11 mouse cellular contexts compared by ENCODE assay signal in the genomic region with DNA sequence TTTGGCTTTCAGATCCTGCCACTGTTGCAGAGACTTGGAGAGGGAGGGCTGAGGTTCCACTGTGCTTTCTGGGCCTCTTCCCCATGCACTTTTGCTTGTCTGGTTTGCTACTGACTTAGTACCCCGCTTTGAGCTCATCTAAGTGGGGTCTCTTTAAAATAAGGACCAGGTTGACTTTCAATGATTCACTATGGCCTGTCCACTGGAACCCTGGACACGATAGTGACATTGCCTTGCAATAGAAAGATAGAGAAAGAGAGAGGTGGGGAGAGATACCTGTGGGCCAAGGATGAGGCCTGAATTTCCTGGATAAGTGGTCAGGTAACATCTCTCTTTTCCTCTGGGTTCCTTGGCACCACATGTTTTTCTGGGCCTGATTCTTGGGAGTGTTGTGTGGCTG. TPM values are rescaled to one million over a fixed set of nuclear protein-coding genes. Genes with fewer than 3 reads are reported as not detected.
DNase-seq lines count a peak whose midpoint lies in the region; ATAC-seq and TF ChIP-seq lines count a peak whose summit lies in the region.
"Had no signal": no experiment of that assay in that cellular context is flagged by ENCODE, and none has a peak within 500 bp of the region (broad histone marks: within the 10 kb centered on the region; RNA-seq: fewer than 3 reads in every experiment).

No protein-coding gene starts in this region.

- no peaks in the 10 kb centered on the region for H3K27me3 ChIP-seq in heart, embryonic 12.5 days (replicated peaks)
- no peaks in the 10 kb centered on the region for H3K27me3 ChIP-seq in forebrain, embryonic 16.5 days (replicated peaks; ENCODE audit: control insufficient read depth, insufficient read depth, low read length)
- no peaks in the 10 kb centered on the region for H3K27me3 ChIP-seq in midbrain, embryonic 12.5 days
- H3K27me3 ChIP-seq in thymus, adult 2 months (ENCODE audit: control insufficient read depth, insufficient read depth, low read length) = no peaks in the 10 kb centered on the region

- WGBS in heart, embryonic 12.5 days = 85% methylated on average over 2 of the region's 2 CpGs
- WGBS in forebrain, embryonic 16.5 days = 99% methylated on average over 2 of the region's 2 CpGs
- WGBS in midbrain, embryonic 12.5 days = 90% methylated on average over 2 of the region's 2 CpGs
- WGBS in thymus, adult 2 months = 85% methylated on average over 2 of the region's 2 CpGs

- no peak for TF ChIP-seq CTCF in thymus, adult 2 months (IDR thresholded peaks at IDR 0.05; ENCODE audit: borderline replicate concordance, control insufficient read depth, extremely low read depth, insufficient read depth, low read length, poor library complexity)

- DNase-seq in heart, postnatal 4 days = no peak
- peak; percentile 4 for DNase-seq in 3T3-L1 (ENCODE audit: low read depth, low spot score)
- DNase-seq in thymus, adult 2 months = no peak
- DNase-seq in left cerebral cortex, adult 8-10 months (ENCODE audit: low spot score in 2 of 2) = no peak
- DNase-seq in testis, postnatal 14 days (ENCODE audit: low spot score) = no peak
- DNase-seq: right cerebral cortex, adult 18-20 months; thymus, adult 18-20 months had no signal

- no peak overlapping the region for H3K27ac ChIP-seq in heart, embryonic 12.5 days (ENCODE audit: poor library complexity, severe bottlenecking)
- H3K27ac ChIP-seq in forebrain, embryonic 16.5 days (ENCODE audit: low read length) = no peak overlapping the region
- no peak overlapping the region for H3K27ac ChIP-seq in midbrain, embryonic 12.5 days (replicated peaks)
- H3K27ac ChIP-seq in thymus, adult 2 months (ENCODE audit: control insufficient read depth, insufficient read depth, low read length) = no peak overlapping the region

- no peaks in the 10 kb centered on the region for H3K9me3 ChIP-seq in heart, embryonic 12.5 days (replicated peaks)
- no peaks in the 10 kb centered on the region for H3K9me3 ChIP-seq in forebrain, embryonic 16.5 days (ENCODE audit: control insufficient read depth, low read length)
- H3K9me3 ChIP-seq in midbrain, embryonic 12.5 days = no peaks in the 10 kb centered on the region

- peaks cover 7% of the 10 kb centered on the region for H3K4me1 ChIP-seq in heart, embryonic 12.5 days (replicated peaks)
- peaks cover 20% of the 10 kb centered on the region for H3K4me1 ChIP-seq in forebrain, embryonic 16.5 days (replicated peaks; ENCODE audit: control insufficient read depth, insufficient read depth, low read length)
- peaks cover 24% of the 10 kb centered on the region for H3K4me1 ChIP-seq in midbrain, embryonic 12.5 days
- no peaks in the 10 kb centered on the region for H3K4me1 ChIP-seq in thymus, adult 2 months (replicated peaks; ENCODE audit: control insufficient read depth, insufficient read depth, low read length)

- H3K4me3 ChIP-seq in heart, embryonic 12.5 days = peak overlapping the region; percentile 67; the same call in 1 of the 2 replicates
- peak overlapping the region; percentile 75 for H3K4me3 ChIP-seq in forebrain, embryonic 16.5 days (replicated peaks; ENCODE audit: low read length)
- H3K4me3 ChIP-seq in midbrain, embryonic 12.5 days = peak overlapping the region; percentile 52
- H3K4me3 ChIP-seq in thymus, adult 2 months (ENCODE audit: control insufficient read depth, insufficient read depth, low read length) = no peak overlapping the region

- H3K9ac ChIP-seq in heart, embryonic 12.5 days = no peak overlapping the region
- H3K9ac ChIP-seq in forebrain, embryonic 16.5 days (replicated peaks; ENCODE audit: low read depth, low read length) = no peak overlapping the region
- H3K9ac ChIP-seq in midbrain, embryonic 12.5 days (replicated peaks) = peak overlapping the region; percentile 77; the same call in 1 of the 2 replicates

- no peaks in the 10 kb centered on the region for H3K36me3 ChIP-seq in heart, embryonic 12.5 days
- no peaks in the 10 kb centered on the region for H3K36me3 ChIP-seq in forebrain, embryonic 16.5 days (ENCODE audit: control insufficient read depth, insufficient read depth)
- 0 out of 2 replicates have a peak, but pooled peaks cover 3% of the 10 kb centered on the region for H3K36me3 ChIP-seq in midbrain, embryonic 12.5 days
- H3K36me3 ChIP-seq in thymus, adult 2 months (ENCODE audit: control insufficient read depth, insufficient read depth, low read length) = no peaks in the 10 kb centered on the region

- no peak for ATAC-seq in heart, embryonic 12.5 days (ENCODE audit: insufficient number of reproducible peaks, low FRiP score)
- ATAC-seq in forebrain, embryonic 16.5 days = no peak
- no peak for ATAC-seq in midbrain, embryonic 12.5 days (ENCODE audit: low FRiP score, low read depth)
- ATAC-seq: inflammation-experienced regulatory T-cells, adult 6 months had no signal

- H3K4me2 ChIP-seq in heart, embryonic 12.5 days = peak overlapping the region; percentile 94
- H3K4me2 ChIP-seq in forebrain, embryonic 16.5 days (ENCODE audit: low read length) = peak overlapping the region; percentile 64
- H3K4me2 ChIP-seq in midbrain, embryonic 12.5 days (replicated peaks) = peak overlapping the region; percentile 81

- TF ChIP-seq POLR2A in thymus, adult 2 months (IDR thresholded peaks at IDR 0.05; ENCODE audit: control insufficient read depth, extremely low read depth, insufficient read depth, low read length, poor library complexity) = no peak

RNA-seq across cellular contexts. Expression of a gene that starts 1.9 kb away (rescaled TPM):
- polyA plus RNA-seq in heart, embryonic 12.5 days (2016; fragmentation: Nextera tagmentation; extraction: Ambion mirVana) = 10.0 TPM in 2 replicates
- total RNA-seq in heart, postnatal 4 days (2021) = 1 to 10 TPM; 7.2 to 8.2 TPM
- polyA plus RNA-seq in forebrain, embryonic 16.5 days (2015; fragmentation: Nextera tagmentation; extraction: Ambion mirVana) = 27.7 and 27.8 TPM in 2 replicates
- polyA plus RNA-seq in midbrain, embryonic 12.5 days (2016; fragmentation: Nextera tagmentation; extraction: Ambion mirVana) = 23.9 and 24.4 TPM in 2 replicates
- polyA plus RNA-seq in thymus, adult 2 months (2012; rRNA removed) = 0.42 and 0.69 TPM in 2 replicates
- 10 to 100 TPM; 48.4 to 57.9 (median 54.1) TPM for total RNA-seq in left cerebral cortex, adult 8-10 months (2022)
- polyA plus RNA-seq: inflammation-experienced regulatory T-cells, adult 6 months had no signal
